Mouse (Mus musculus): ENCODE measurements at regions not wholly inside any gene's neighbourhood (a gene's known extent, or its start where the extent isn't known, plus 50 kb on each side); places are given as distances from the start of the nearest gene placed in this dataset.

GRCm38 (mm10) chr6:50053086-50053485 is 57.0 kb upstream of the Mpp6 start:
- in situ Hi-C loops (cut with MboI, MseI): no loop called here

- in situ Hi-C loops (cut with MboI, MseI): no loop called here
These were observed 55.8 kb upstream of the Mpp6 start for GRCm38 (mm10) chr6:50054233-50054632.

DNA sequence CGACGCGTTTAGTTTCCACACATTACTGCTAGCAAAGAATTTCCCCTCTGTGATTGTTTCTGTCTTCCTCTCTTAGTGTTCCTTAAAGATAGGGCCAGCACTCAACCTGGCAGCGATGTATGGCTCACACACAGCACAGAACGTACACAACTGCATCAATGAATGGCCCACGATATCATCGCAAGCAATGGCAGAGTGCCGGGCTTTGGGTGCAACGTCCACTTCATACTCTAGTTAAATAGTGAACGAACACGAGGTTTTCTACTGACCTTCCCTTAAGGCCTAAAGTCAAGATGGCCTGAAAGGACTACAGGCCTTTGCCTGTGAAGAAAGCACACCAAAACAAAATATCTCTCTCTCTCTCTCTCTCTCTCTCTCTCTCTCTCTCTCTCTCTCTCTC is 51.4 kb upstream of the Mpp6 start:
- in situ Hi-C loops (cut with MboI, MseI): no loop called here

GRCm38 (mm10) chr6:50059917-50060316 is 50.1 kb upstream of the Mpp6 start:
- in situ Hi-C loops (cut with MboI, MseI): no loop called here
